Mouse (Mus musculus): ENCODE results near the gene Map3k5.

Gene Map3k5

DNA sequence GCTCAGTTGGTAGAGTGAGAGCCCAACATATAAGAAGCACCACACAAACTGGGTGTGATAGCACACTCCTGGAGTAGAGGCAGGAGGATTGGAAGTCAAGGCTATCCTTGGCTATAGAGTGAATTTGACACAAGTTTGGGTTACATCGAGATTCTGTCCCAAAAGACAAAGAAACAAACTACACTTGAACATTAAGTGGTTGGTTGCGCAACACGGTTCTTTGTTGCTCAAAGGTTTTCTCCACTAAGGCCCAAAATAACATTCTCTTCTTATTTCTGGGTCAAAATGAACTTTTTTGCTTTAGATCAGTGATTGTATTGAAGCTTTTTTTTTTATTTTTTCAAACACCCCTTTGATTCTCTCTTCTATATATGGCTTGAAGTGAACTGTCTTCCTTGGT lies 75.7 kb downstream of the Map3k5 start:
- no peak for DNase-seq

- no peak for DNase-seq
Observed at GRCm38 (mm10) chr10:20018406-20018805, 84.1 kb downstream of the Map3k5 start.

DNA sequence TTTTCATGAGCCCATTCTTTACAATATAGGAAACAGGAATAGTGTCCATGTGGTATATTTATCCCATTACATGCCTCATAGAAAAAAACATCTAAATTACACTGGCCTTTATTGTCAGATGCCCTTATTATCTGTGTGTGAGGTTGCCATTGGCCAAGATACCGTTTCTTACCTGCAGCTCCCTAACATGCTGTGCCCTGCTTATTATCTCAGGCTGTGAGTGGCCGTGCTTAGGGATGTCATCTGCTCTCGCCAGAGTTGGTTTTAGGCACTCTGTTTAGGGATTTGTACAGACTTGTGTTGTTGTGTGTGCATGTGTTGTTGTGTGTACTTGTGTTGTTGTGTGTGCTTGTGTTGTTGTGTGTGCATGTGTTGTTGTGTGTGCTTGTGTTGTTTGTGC lies 84.5 kb downstream of the Map3k5 start:
- no peak for DNase-seq

GRCm38 (mm10) chr10:20021256-20021655 lies 87.0 kb downstream of the Map3k5 start:
- DNase-seq, result no peak

- no peak for DNase-seq
Observed at GRCm38 (mm10) chr10:20021670-20022468, 87.6 kb downstream of the Map3k5 start.

GRCm38 (mm10) chr10:20022608-20023340 lies 88.5 kb downstream of the Map3k5 start:
- no peak for DNase-seq

DNA sequence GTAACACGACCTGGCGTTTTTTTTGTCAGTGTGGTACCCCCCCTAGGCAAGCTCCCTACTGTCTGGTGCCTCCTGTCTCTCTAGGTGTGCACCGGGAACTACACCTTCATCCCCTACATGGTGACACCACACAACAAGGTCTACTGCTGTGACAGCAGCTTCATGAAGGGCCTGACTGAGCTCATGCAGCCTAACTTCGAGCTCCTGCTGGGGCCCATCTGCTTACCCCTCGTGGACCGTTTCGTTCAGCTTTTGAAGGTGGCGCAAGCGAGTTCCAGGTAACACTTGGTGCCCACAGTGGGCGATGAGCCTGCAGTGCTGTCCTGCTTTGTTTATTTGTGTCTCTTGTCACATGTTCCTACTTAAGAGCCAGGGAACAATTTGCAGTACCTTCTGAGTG lies 89.3 kb downstream of the Map3k5 start:
- DNase-seq, result no peak

DNA sequence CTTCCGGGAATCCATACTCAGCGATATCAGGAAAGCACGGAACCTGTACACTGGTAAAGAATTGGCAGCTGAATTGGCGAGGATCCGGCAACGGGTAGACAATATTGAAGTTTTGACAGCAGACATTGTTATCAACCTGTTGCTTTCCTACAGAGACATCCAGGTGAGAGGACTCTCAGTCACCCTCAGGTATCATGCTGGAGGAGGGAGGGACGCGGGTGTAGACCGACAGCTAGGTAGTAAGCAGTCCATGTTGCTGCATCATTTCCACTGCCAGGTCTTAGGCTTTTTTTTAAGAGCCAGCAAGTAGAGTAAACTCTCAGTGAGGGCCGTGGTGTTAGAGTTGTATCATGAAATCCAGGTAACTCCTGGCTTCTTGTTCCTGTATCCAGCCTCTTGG lies 90.6 kb downstream of the Map3k5 start:
- no peak for DNase-seq

DNA sequence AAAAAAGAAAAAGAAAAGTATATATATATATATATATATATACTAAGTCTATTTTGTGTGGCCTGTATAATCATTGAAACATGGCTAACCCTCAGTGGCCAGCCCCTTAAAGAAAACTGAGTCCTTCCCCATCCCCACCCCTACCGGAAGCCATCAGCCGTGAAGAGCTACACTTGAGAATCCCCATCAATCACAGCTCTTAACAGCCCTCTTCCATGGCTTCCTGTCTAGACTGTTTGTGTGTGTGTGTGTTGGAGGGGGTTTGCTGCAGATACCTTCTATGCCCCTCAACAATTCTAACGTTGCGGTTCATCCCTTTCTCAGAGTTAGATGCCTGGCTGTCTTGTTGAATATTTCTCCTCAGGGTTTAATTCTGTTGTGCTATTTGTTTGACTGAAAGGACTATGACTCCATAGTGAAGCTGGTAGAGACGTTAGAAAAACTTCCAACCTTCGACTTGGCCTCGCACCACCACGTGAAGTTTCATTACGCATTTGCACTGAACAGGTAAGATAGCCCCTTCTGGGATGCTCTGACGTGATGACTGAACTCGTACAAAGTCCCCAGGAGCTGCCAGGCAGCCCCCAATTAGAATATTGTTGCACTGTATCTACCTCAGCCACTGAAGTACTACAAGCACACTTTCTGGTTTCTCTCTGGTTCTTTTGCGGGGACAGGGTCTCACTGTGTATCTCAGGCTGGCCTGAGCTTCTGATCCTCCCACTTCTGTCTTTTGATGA lies 91.7 kb downstream of the Map3k5 start:
- DNase-seq, result no peak

DNA sequence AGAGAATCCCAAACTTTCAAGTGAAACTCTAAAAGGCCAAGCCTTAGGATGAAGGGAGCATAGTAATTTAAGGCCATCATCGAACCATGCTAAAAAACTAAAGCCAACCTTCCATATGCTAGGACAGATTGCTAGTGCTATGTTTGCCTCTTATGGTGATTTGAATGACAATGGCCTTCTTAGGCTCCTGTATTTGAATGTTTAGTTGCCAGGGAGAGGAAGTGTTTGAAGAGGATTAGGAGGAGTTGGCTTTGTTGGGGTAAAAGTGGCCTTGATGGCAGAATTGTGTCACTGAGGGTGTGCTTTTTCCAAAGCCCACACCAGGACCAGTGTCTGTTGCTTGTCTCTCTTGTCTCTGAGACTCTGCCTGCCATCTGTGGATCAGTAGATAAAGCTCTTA lies 96.4 kb downstream of the Map3k5 start:
- no peak for DNase-seq

- peak; percentile 75 for DNase-seq
Observed at GRCm38 (mm10) chr10:20031936-20032335, 97.7 kb downstream of the Map3k5 start.

DNA sequence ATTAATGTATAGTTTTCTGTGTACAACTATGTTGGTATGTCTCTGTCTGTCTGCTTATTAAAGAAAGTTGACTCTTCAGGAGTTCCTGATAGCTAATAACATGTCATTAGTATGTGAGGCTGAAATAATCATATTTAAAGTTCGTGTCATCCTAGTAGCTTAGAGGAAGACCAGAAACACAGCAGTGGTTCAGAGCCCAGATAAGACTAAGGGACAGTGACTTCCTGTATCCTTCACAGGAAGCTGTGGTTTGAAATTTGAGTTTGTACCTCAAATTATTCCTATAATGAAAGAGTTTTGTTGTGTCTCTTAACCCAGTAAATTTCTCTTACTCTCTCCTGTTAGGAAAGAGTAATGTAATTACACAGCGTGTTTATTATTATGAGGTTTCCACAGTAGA lies 102.1 kb downstream of the Map3k5 start:
- no peak for DNase-seq

GRCm38 (mm10) chr10:20036846-20037245 lies 102.6 kb downstream of the Map3k5 start:
- DNase-seq, result no peak

DNA sequence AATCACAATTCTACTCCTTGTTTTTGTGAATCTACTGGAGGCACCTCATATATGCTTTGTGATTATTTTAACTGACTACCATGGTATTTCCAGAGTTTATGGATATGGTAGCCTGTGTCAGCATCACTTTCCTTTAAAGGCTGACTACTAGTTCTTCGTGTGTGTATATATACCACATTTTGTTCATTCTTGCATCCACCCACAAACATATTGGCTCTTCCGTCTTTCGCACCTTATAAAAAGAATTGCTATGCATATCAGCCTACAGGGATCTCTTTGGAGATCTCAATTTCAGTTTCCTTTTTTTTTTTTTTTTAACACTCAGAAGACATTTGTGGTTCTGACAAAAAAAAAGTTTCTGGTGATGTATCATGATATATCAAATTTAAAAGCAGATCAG lies 105.3 kb downstream of the Map3k5 start:
- no peak for DNase-seq

DNA sequence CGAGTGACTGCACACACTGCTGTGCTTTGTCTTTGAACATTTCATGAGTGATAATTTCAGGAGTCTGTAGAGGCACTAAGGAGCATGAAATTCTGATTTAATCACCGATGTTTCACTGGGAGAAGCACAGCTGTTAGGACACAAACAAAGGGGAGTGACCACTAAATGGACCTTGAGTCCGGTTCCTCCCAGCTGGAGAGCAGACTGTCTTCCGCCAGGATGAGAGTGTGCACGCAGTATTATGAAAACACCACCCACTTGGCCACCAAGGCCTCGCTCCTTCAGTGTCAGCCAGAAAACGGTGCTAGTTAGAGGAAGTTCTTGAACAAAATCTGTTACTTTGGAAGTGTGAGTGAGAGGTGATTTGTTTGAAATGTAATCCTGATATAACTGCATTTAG lies 105.8 kb downstream of the Map3k5 start:
- peak; percentile 46 for DNase-seq

- no peak for DNase-seq
Observed at GRCm38 (mm10) chr10:20040677-20041076, 106.4 kb downstream of the Map3k5 start.

DNA sequence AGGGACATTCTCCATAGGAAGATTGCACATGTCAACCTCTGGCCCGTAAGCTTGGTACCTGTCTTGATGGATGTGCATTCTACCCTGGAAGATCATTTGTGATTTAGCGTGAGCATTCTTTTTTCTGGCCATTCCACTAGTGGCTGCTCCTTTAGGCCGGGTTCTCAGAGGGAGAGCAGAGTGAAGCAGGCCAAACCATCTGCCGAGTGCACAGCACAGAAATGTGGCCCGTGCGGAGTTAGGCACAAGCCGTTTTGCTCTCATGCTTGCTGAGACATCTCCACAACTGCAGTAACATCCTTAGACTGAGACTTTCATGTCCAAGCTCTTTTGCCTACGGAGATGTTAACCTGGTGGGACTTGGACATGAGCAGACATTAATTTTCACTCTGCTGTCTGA lies 107.8 kb downstream of the Map3k5 start:
- no peak for DNase-seq

DNA sequence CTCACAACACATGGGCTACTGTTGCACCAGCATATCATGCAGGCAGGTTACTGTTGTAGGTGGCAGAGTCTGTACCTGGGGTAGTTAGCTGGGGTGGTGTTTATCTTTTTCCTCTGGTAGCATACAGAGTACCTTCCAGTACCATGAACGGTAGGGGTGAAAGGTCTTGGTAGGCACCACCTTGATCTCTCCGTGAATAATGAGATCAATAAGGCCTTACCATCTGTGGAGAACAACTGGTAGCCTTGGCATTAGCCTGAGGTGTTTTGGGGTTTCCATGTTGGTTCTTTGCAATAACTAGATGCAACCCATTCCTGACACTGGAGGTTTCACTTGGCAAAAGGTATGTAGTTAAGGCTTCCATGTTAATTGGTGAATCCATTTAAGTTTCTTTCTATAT lies 109.8 kb downstream of the Map3k5 start:
- no peak for DNase-seq

GRCm38 (mm10) chr10:20045733-20046495 lies 111.6 kb downstream of the Map3k5 start:
- DNase-seq, result peak; percentile 63

DNA sequence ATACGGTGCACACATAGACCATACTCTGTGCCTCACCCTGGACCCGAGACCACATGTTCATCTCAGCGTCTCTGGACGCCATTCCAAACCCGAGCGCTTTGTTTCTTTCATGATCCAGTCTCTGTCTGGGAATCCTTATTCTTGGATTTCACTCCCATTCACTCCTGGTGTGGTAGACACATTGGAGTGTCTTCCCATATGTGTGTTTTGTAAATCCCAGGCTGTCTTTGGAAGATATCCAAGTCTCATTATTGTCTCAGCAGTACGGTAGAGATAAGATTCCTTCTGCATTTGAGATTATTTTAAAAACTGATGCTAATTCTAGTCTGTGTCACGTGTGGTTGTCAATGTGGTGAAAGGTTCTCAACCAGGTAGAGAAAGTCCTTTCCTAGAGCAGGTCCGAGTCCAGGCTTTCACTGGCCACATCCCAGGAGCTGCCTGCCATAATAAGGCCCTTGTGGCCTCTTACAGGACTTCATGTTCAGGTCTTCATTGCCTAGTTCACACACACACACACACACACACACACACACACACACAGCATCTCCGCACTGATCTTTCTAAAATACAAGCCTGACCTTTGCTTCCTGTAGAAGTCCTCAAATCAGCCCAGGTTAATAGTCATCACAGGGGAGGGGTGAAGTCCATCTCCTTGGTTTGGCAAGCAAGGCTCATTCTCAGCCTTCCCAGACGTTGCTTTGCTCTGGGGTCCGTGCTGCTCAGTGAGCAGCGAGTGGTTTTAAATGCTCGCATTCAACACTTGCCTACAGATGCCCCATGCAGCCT lies 122.8 kb downstream of the Map3k5 start:
- DNase-seq, result no peak

GRCm38 (mm10) chr10:20058031-20058430 lies 123.8 kb downstream of the Map3k5 start:
- DNase-seq, result no peak

DNA sequence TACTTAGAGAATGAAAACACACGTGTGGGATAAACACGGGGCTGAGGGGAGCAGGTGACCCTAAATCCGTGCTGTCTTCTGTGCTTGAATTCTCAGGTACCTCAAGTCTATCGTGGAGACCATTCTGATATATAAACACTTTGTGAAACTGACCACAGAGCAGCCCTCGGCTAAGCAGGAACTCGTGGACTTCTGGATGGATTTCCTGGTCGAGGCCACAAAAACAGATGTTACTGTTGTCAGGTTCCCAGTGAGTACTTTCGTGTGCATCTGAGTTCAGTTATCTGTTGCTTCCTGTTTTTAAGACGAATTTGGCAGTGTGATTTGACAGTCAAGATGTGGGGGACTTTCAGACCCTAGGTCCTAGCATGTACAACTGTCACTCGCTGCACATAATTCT lies 124.6 kb downstream of the Map3k5 start:
- no peak for DNase-seq

All from lung, postnatal 14 days (tissue).